Mouse (Mus musculus) ES-E14 (cell line): ENCODE data around the gene Slc7a1.

Experiments used
- MAFK ChIP-seq: IDR thresholded peaks from 2 replicates; pipeline ENCODE4 v1.6.1; 2014; ENCODE audit warnings: mild to moderate bottlenecking, low read depth, low read length, inconsistent platforms; ENCODE audit not compliant: insufficient read depth
- ZNF384 ChIP-seq: IDR thresholded peaks from 2 replicates; pipeline ENCODE4 v1.6.1; 2012; ENCODE audit warnings: low read depth, low read length, inconsistent platforms

- TF ChIP-seq MAFK, result no peak
- no peak for TF ChIP-seq ZNF384
Observed at GRCm38 (mm10) chr5:148377439-148378231, 22.1 kb downstream of the Slc7a1 start.
